Mouse (Mus musculus) CH12.LX (cell line): ENCODE measurements around the gene Ttll5. TPM values are rescaled to one million over a fixed set of nuclear protein-coding genes. Genes with fewer than 3 reads are reported as not detected.

ENCODE experiments used
- DNase-seq: peaks from one replicate; pipeline ENCODE4 v3.0.0-alpha.2; 2013; ENCODE audit errors: extremely low read depth
- H3K27ac ChIP-seq: 2 replicates; pipeline ENCODE4 v1.5.1; 2012; ENCODE audit warnings: low read depth, mild to moderate bottlenecking, control low read depth, moderate library complexity; ENCODE audit not compliant: insufficient read depth
- H3K27me3 ChIP-seq: replicated peaks from 2 replicates; pipeline ENCODE3; 2012; ENCODE audit warnings: inconsistent platforms
- H3K36me3 ChIP-seq, 2 experiments: replicated peaks in 1 of 2; 2 replicates each; pipeline versions ENCODE3 to v1.6.1; 2012; ENCODE audit warnings: inconsistent platforms in 1 of 2, low read length in 1 of 2, mild to moderate bottlenecking in 1 of 2, mixed read lengths in 1 of 2, moderate library complexity in 1 of 2; ENCODE audit not compliant: control insufficient read depth in 1 of 2, insufficient read depth in 1 of 2
- H3K4me1 ChIP-seq, 2 experiments: 2 replicates each; pipeline ENCODE4 v1.6.1; 2012; ENCODE audit warnings: inconsistent platforms in 1 of 2, moderate library complexity in 1 of 2; ENCODE audit not compliant: insufficient read depth in 2 of 2, control insufficient read depth in 1 of 2
- H3K4me2 ChIP-seq: 2 replicates; pipeline ENCODE4 v1.6.1; 2012; ENCODE audit warnings: low read depth, mild to moderate bottlenecking, control low read depth; ENCODE audit not compliant: poor library complexity, insufficient read depth, severe bottlenecking
- H3K4me3 ChIP-seq, 3 experiments: fragments of 150-350 bp in 1 of 3; sonication (generic) in 1 of 3; replicated peaks in 1 of 3; 2 replicates each; pipeline versions ENCODE3 to v1.5.1; 2011 to 2012; ENCODE audit warnings: low read depth in 2 of 3, low read length in 2 of 3, mild to moderate bottlenecking in 2 of 3, moderate library complexity in 2 of 3, control low read depth in 1 of 3, improper control_type of control experiment in 1 of 3, inconsistent platforms in 1 of 3, mixed read lengths in 1 of 3; ENCODE audit not compliant: poor library complexity in 1 of 3
- H3K79me2 ChIP-seq: replicated peaks from 2 replicates; pipeline ENCODE4 v1.6.1; 2012; ENCODE audit warnings: mild to moderate bottlenecking, moderate library complexity; ENCODE audit not compliant: control insufficient read depth, poor library complexity, insufficient read depth, severe bottlenecking; ENCODE audit errors: extremely low read depth
- H3K9ac ChIP-seq: 2 replicates; pipeline ENCODE4 v1.6.1; 2012; ENCODE audit warnings: low read depth, mild to moderate bottlenecking, control low read depth, moderate library complexity; ENCODE audit not compliant: insufficient read depth
- H3K9me3 ChIP-seq: replicated peaks from 2 replicates; pipeline ENCODE3; 2012; ENCODE audit warnings: low read length, inconsistent platforms, mixed read lengths
- BHLHE40 ChIP-seq: IDR thresholded peaks from 2 replicates; pipeline ENCODE4 v1.6.1; 2011; ENCODE audit warnings: mild to moderate bottlenecking, low read depth, low read length, improper control_type of control experiment
- CHD1 ChIP-seq: IDR thresholded peaks from 2 replicates; pipeline ENCODE4 v1.6.1; 2012; ENCODE audit warnings: low read depth, low read length, improper control_type of control experiment, inconsistent platforms
- CHD2 ChIP-seq: IDR thresholded peaks from 2 replicates; pipeline ENCODE4 v1.6.1; 2011; ENCODE audit warnings: low read length, improper control_type of control experiment
- CTCF ChIP-seq, 2 experiments: IDR thresholded peaks in 1 of 2; conservative IDR thresholded peaks in 1 of 2; 2 replicates each; pipeline ENCODE4 v1.5.1; 2011 to 2012; ENCODE audit warnings: low read depth in 2 of 2, low read length in 2 of 2, improper control_type of control experiment in 1 of 2, inconsistent platforms in 1 of 2, mild to moderate bottlenecking in 1 of 2, moderate library complexity in 1 of 2
- E2F4 ChIP-seq: IDR thresholded peaks from 2 replicates; pipeline ENCODE4 v1.6.1; 2011; ENCODE audit warnings: low read depth, low read length, improper control_type of control experiment; ENCODE audit not compliant: insufficient replicate concordance
- ELF1 ChIP-seq: IDR thresholded peaks from 2 replicates; pipeline ENCODE4 v1.6.1; 2014; ENCODE audit warnings: low read depth, mild to moderate bottlenecking, inconsistent platforms, low read length, improper control_type of control experiment
- ETS1 ChIP-seq: conservative IDR thresholded peaks from 2 replicates; pipeline ENCODE4 v1.6.1; 2012; ENCODE audit warnings: low read depth, mild to moderate bottlenecking, inconsistent platforms, low read length, improper control_type of control experiment, moderate library complexity
- GABPA ChIP-seq: IDR thresholded peaks from 2 replicates; pipeline ENCODE4 v1.6.1; 2012; ENCODE audit warnings: low read depth, low read length, improper control_type of control experiment, inconsistent platforms; ENCODE audit not compliant: insufficient replicate concordance
- JUN ChIP-seq: IDR thresholded peaks from 2 replicates; pipeline ENCODE4 v1.6.1; 2011; ENCODE audit warnings: low read depth, mild to moderate bottlenecking, low read length, improper control_type of control experiment, moderate library complexity; ENCODE audit not compliant: insufficient read depth
- MAFK ChIP-seq: IDR thresholded peaks from 2 replicates; pipeline ENCODE4 v1.6.1; 2011; ENCODE audit warnings: low read length, improper control_type of control experiment; ENCODE audit not compliant: insufficient replicate concordance
- MAZ ChIP-seq: IDR thresholded peaks from 2 replicates; pipeline ENCODE4 v1.6.1; 2012; ENCODE audit warnings: low read depth, mild to moderate bottlenecking, inconsistent platforms, low read length, improper control_type of control experiment, moderate library complexity
- MEF2A ChIP-seq: IDR thresholded peaks from 2 replicates; pipeline ENCODE4 v1.6.1; 2014; ENCODE audit warnings: low read depth, mild to moderate bottlenecking, inconsistent platforms, low read length, improper control_type of control experiment, borderline replicate concordance
- MYC ChIP-seq: IDR thresholded peaks from 2 replicates; pipeline ENCODE4 v1.6.1; 2011; ENCODE audit warnings: low read depth, mild to moderate bottlenecking, improper control_type of control experiment, low read length
- NELFE ChIP-seq: IDR thresholded peaks from 2 replicates; pipeline ENCODE4 v1.6.1; 2011; ENCODE audit warnings: low read depth, low read length, improper control_type of control experiment
- NRF1 ChIP-seq: IDR thresholded peaks from 2 replicates; pipeline ENCODE4 v1.6.1; 2014; ENCODE audit warnings: low read depth, mild to moderate bottlenecking, inconsistent platforms, low read length, improper control_type of control experiment, moderate library complexity
- POLR2A ChIP-seq: IDR thresholded peaks from 2 replicates; pipeline ENCODE4 v1.6.1; 2011; ENCODE audit warnings: low read depth, mild to moderate bottlenecking, improper control_type of control experiment, low read length
- RAD21 ChIP-seq: IDR thresholded peaks from 2 replicates; pipeline ENCODE4 v1.6.1; 2011; ENCODE audit warnings: low read depth, mild to moderate bottlenecking, low read length, improper control_type of control experiment, moderate library complexity
- RCOR1 ChIP-seq: conservative IDR thresholded peaks from 2 replicates; pipeline ENCODE4 v1.6.1; 2012; ENCODE audit warnings: low read depth, mild to moderate bottlenecking, inconsistent platforms, low read length, improper control_type of control experiment
- SIN3A ChIP-seq: IDR thresholded peaks from 2 replicates; pipeline ENCODE4 v1.6.1; 2012; ENCODE audit warnings: low read length, improper control_type of control experiment, inconsistent platforms
- SMC3 ChIP-seq: IDR thresholded peaks from 2 replicates; pipeline ENCODE4 v1.6.1; 2011; ENCODE audit warnings: low read depth, low read length, improper control_type of control experiment
- TBP ChIP-seq: conservative IDR thresholded peaks from 2 replicates; pipeline ENCODE4 v1.6.1; 2011; ENCODE audit warnings: low read depth, low read length, improper control_type of control experiment
- USF1 ChIP-seq: IDR thresholded peaks from 2 replicates; pipeline ENCODE4 v1.6.1; 2014; ENCODE audit warnings: low read depth, mild to moderate bottlenecking, inconsistent platforms, low read length, improper control_type of control experiment
- ZC3H11A ChIP-seq: IDR thresholded peaks from 2 replicates; pipeline ENCODE4 v1.6.1; 2012; ENCODE audit warnings: low read depth, mild to moderate bottlenecking, inconsistent platforms, low read length, improper control_type of control experiment
- ZKSCAN1 ChIP-seq: IDR thresholded peaks from 2 replicates; pipeline ENCODE4 v1.6.1; 2012; ENCODE audit warnings: low read depth, inconsistent platforms, low read length, improper control_type of control experiment, borderline replicate concordance
- ZMIZ1 ChIP-seq: IDR thresholded peaks from 2 replicates; pipeline ENCODE4 v1.6.1; 2012; ENCODE audit warnings: low read depth, mild to moderate bottlenecking, inconsistent platforms, low read length, improper control_type of control experiment
- ZNF384 ChIP-seq: IDR thresholded peaks from 2 replicates; pipeline ENCODE4 v1.6.1; 2012; ENCODE audit warnings: low read depth, low read length, improper control_type of control experiment, inconsistent platforms
- dilution Hi-C: fragments of 300-500 bp; cut with MboI; formaldehyde crosslinking; loops from 2 replicates; pipeline ENCODE4 v1.14.3; 2020; ENCODE audit warnings: low sequenced_read_pairs; ENCODE audit not compliant: extremely low pct_unique_long_range_greater_than_20kb, extremely low pct_ligation_motif_present
- in situ Hi-C: fragments of 300-500 bp; cut with MboI; formaldehyde crosslinking; loops from 3 replicates; pipeline ENCODE4 v1.14.3; 2019; ENCODE audit warnings: low sequenced_read_pairs, low pct_ligation_motif_present, low pct_unique_long_range_greater_than_20kb, mixed read lengths
- polyA plus RNA-seq: library from polyadenylated mRNA; unstranded; fragments of >175 nt; gene quantifications from 2 replicates; pipeline ENCODE4 v1.2.1, GENCODE M21; 2012; ENCODE audit warnings: low read depth; ENCODE audit not compliant: insufficient read length
- total RNA-seq, 2 experiments: library from RNA; depleted of rRNA; stranded (reverse); fragments of 300-350 nt in 1 of 2; fragments of >200 nt in 1 of 2; gene quantifications; 2 replicates each; pipeline ENCODE4 v1.2.3; 2012 to 2014

Gene Ttll5
- total and polyA plus RNA-seq, 3 experiments, result 5.7 to 14.0 (median 8.7) TPM

- dilution Hi-C loops, result no loop called here
- Histone ChIP-seq H3K9me3 (no peaks in the 10 kb centered on the region), H3K27me3 (no peaks in the 10 kb centered on the region), H3K4me1 (no peaks in the 10 kb centered on the region), H3K9ac (no peak overlapping the region), H3K36me3 (peaks cover 8 to 45% of the 10 kb centered on the region in 2 experiments), H3K27ac (no peak overlapping the region), H3K4me3 (no peak overlapping the region), H3K79me2 (no peaks in the 10 kb centered on the region), H3K4me2 (no peak overlapping the region)
- DNase-seq, result no peak
- in situ Hi-C loops, result loop anchor here (5.0 kb wide), 1 partner anchor 223 kb away; the partner anchor contains the start of gene Tgfb3
- no peak for TF ChIP-seq MEF2A
- TF ChIP-seq TBP, result no peak
- no peak for TF ChIP-seq CHD1
- TF ChIP-seq RCOR1, result no peak
- no peak for TF ChIP-seq JUN
- no peak for TF ChIP-seq MAZ
- no peak for TF ChIP-seq ELF1
- no peak for TF ChIP-seq USF1
- TF ChIP-seq BHLHE40, result no peak
- no peak for TF ChIP-seq SMC3
- TF ChIP-seq ZC3H11A, result no peak
- TF ChIP-seq CHD2, result no peak
Measured at GRCm38 (mm10) chr12:85854271-85854670, 29.8 kb downstream of the Ttll5 start.

GRCm38 (mm10) chr12:85857300-85857699 lies 32.8 kb downstream of the Ttll5 start:
- in situ Hi-C loops, result no loop called here
- dilution Hi-C loops, result no loop called here

GRCm38 (mm10) chr12:85859111-85859510 lies 34.7 kb downstream of the Ttll5 start:
- Histone ChIP-seq H3K27me3 (no peaks in the 10 kb centered on the region), H3K36me3 (peaks cover 3 to 44% of the 10 kb centered on the region in 2 experiments), H3K79me2 (no peaks in the 10 kb centered on the region), H3K4me3 (no peak overlapping the region)
- dilution Hi-C loops, result no loop called here
- in situ Hi-C loops, result no loop called here
- DNase-seq, result no peak
- no peak for TF ChIP-seq POLR2A
- no peak for TF ChIP-seq ELF1
- TF ChIP-seq NELFE, result no peak
- TF ChIP-seq CHD2, result no peak
- TF ChIP-seq RAD21, result no peak
- no peak for TF ChIP-seq ZKSCAN1
- TF ChIP-seq ZNF384, result no peak
- TF ChIP-seq SIN3A, result no peak
- no peak for TF ChIP-seq ZC3H11A
- no peak for TF ChIP-seq RCOR1
- TF ChIP-seq CTCF (conservative IDR thresholded peaks at IDR 0.05 in 1 of 2, IDR thresholded peaks at IDR 0.05 in 1 of 2; ENCODE audit: low read depth in 2 of 2, low read length in 2 of 2), result no peak
- no peak for TF ChIP-seq JUN
- TF ChIP-seq ZMIZ1, result no peak
- TF ChIP-seq GABPA, result no peak
- TF ChIP-seq ETS1, result no peak
- TF ChIP-seq MAFK, result no peak
- TF ChIP-seq MAZ, result no peak
- TF ChIP-seq E2F4, result no peak
- no peak for TF ChIP-seq NRF1
- TF ChIP-seq, all 38 proteins: peak for 0
- Histone ChIP-seq H3K9ac (no peak overlapping the region), H3K9me3 (no peaks in the 10 kb centered on the region), H3K4me2 (no peak overlapping the region), H3K4me1 (no peaks in the 10 kb centered on the region), H3K27ac (no peak overlapping the region)

More at GRCm38 (mm10) chr12:85857300-85857699, 32.8 kb downstream of the Ttll5 start:
- Histone ChIP-seq H3K27me3 (no peaks in the 10 kb centered on the region), H3K79me2 (no peaks in the 10 kb centered on the region), H3K4me1 (no peaks in the 10 kb centered on the region), H3K9me3 (no peaks in the 10 kb centered on the region), H3K4me2 (no peak overlapping the region), H3K27ac (no peak overlapping the region), H3K9ac (no peak overlapping the region), H3K4me3 (no peak overlapping the region), H3K36me3 (peaks cover 2 to 38% of the 10 kb centered on the region in 2 experiments)
- TF ChIP-seq TBP (no peak), MYC (no peak)
- no peak for DNase-seq
